Mouse (Mus musculus): ENCODE data around the gene Sohlh1.
A peak's percentile ranks its signal among the peaks of the same experiment; 100 is the strongest.
"Not testable (repeated sequence)": the region's sequence is repeated elsewhere in the genome, so short reads cannot be mapped to it uniquely, and the experiment has no call there.

Gene Sohlh1

GRCm38 (mm10) chr2:25830786-25831185 lies 16.3 kb downstream of the Sohlh1 start:
- DNase-seq, result no peak

DNA sequence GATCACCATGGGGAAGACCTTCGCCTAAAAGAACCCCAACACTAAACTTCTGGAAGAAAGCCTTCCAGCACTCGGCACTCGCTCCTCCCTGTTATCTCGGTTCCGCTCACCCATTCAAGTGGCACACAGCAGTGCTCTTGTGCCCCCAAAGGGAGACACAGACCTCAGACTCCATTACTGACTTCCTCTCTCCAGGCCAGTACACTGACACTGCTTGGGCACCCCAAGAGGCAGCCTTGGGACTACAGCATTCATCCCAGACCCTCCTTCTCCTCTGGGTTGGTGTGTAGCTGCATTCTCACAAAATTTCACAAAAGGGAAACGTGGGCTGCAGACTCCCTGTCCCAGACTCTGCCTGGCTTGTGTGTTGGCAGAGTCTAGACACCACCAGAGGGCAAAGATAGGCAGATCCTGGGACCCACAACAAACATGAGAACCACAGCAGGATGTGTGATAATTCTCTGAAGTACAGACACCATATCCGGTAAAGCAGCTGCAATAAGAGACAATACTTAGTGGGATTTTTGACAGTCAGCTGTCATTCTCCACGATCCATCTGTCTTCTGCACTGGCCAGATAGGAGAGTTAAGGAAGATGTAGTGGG lies 18.6 kb downstream of the Sohlh1 start:
- peak; percentile 59 for DNase-seq

- DNase-seq, result no peak
Measured at GRCm38 (mm10) chr2:25824751-25825150, 22.3 kb downstream of the Sohlh1 start.

DNA sequence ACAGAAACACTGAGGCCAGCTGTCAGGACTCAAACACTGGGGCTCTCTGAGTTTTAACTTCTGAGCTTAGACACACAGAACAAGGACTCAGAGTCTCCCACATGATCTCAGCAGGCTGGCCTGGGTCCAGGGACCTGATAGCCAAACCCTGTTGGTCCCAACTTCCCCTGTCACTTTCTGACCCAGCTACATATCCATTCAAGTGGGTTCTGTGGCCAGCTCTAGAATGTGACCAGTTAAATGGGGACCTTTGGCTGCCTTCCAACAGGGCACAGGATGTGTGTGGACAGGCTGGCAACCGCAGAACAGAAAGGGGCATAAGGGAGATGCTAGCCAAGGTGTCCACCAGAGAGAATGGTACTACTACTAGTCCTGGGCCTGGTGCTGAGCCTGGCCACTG lies 24.2 kb downstream of the Sohlh1 start, which contains the start of gene Lcn9:
Gene Lcn9, plus strand, starts transcription at position 348 of the 400 bp plus-strand sequence.
- no peak for DNase-seq

- not testable (repeated sequence) for DNase-seq
Measured at GRCm38 (mm10) chr2:25815748-25816147, 31.3 kb downstream of the Sohlh1 start, which contains the start of gene Glt6d1. TSS of gene Glt6d1 (minus strand) at chr2:25815848.

- no peak for DNase-seq
Measured at GRCm38 (mm10) chr2:25813364-25813763, 33.7 kb downstream of the Sohlh1 start.

DNA sequence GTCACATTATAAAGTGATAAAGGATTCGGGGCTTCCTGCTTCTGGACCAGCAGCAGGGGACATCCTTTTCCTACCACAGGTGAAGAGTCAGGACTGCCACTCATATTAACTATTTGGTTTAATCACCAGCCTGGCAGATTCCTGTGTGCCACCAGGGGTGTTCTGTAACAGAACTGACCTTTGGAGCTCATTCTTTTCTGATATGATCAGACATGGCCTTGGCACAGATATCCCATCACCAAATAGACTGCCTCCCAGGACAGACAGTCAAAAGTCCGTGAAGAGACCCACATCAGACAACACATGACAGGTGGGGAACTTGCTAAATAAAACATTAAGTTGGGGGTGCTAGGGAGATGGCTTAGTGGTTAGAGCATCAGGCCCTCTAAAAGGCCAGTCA lies 35.3 kb downstream of the Sohlh1 start:
- no peak for DNase-seq

- no peak for DNase-seq
Measured at GRCm38 (mm10) chr2:25798065-25798464, 49.0 kb downstream of the Sohlh1 start.

DNA sequence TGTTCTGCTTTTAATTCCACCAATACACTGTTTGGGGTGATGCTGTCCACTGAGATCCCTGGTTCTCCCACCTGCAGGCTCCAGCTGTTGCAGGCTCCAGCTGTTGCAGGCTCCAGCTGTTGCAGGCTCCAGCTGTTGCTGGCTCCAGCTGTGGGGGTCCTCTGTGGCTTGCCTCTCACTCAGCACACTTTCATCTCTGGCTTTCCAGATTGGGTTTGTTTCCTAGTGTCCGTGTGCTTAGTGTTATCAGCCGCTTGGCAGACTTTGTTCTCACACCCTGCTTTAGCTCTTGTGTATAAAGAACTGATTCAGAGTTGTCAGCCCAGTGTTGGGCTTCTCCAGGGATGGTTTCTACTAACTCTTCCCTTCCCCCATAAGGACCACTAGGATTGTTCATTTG lies 49.4 kb downstream of the Sohlh1 start:
- no peak for DNase-seq
